Mouse (Mus musculus) lung, postnatal 10 days (tissue): ENCODE results near the gene E130218I03Rik.

ENCODE experiments used
- DNase-seq: peaks from one replicate; pipeline ENCODE4 v3.0.0; 2021

E130218I03Rik gene

GRCm38 (mm10) chr4:134287168-134287564, 43.7 kb downstream of the E130218I03Rik start:
- DNase-seq = peak; percentile 96

- DNase-seq = peak; percentile 86
These were observed 44.1 kb downstream of the E130218I03Rik start, which contains the start of gene Pdik1l for GRCm38 (mm10) chr4:134287575-134288025. Gene Pdik1l, minus strand, starts transcription at chr4:134287895.

GRCm38 (mm10) chr4:134288397-134289256, 45.2 kb downstream of the E130218I03Rik start:
- no peak for DNase-seq

DNA sequence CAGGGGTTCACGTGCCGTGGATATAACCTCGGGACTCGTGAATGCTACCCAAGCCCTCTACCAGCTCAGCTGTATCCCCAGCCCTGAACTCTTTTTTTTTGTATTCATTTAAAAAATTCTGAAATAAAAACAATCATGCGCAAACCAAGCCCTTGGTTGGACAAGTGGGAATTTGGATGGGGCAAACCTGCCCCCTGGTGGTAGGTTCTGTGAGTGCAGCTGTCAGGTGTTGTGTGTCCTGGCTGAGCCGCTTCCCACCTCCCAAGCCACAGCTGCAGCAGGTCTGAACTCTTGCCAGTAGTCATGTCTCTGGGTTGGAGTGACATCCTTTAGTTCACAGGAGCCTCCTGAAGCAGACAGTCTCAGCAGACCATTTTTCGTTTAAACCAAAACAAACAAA, 48.6 kb downstream of the E130218I03Rik start:
- DNase-seq = peak; percentile 82

GRCm38 (mm10) chr4:134293061-134293691, 49.7 kb downstream of the E130218I03Rik start:
- no peak for DNase-seq

DNA sequence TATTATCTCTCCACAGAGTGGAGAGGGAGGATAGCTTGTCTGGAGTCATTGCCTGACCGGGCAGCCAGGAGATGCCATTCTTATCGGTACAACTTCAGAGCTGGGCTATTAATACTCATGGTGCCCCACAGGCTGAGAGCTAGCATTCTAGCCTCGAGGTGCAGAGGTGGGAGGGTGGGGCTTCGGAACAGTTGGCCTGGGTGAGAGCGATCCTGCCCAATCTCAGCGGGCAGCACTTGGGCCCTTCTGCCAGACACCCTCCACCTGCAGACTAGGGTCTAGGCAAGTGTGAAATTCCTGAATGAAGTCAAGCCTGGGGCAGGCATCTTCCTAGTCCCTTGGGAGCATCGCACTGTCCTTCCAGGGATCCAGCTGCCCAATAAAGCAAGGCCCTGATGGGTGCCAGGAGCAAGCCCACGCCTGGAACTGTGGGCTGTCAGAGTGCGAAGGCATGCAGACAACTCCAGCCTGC, 50.3 kb downstream of the E130218I03Rik start:
- no peak for DNase-seq
